Mouse (Mus musculus): ENCODE results near the gene Pygo2. TPM values are rescaled to one million over a fixed set of nuclear protein-coding genes. Genes with fewer than 3 reads are reported as not detected.
A peak's percentile ranks its signal among the peaks of the same experiment; 100 is the strongest.
"Not testable (repeated sequence)": the region's sequence is repeated elsewhere in the genome, so short reads cannot be mapped to it uniquely, and the experiment has no call there.

The Pygo2 gene
- total RNA-seq, 2 experiments from 2014 or later: 9.5 to 10.1 TPM

DNA sequence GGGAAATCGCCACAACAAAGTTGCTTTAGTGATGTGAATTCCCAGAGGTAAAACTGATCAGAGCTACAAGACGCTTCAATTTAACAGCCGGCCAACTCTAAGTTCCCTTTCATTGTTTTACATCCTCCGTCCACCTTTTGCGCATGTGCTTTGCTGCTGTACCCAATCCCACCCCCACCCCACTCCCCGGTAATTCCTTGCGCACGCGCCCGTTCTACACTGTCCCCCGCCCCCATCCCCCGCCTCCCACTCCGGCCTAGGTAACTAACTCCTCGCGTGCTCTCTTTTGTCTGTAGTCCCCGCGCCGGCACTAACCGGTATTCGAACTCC is 12.2 kb upstream of the Pygo2 start:
- intact Hi-C loops (cut with DNase I): no loop called here
- peak overlapping the region; percentile 94 for H3K27ac ChIP-seq
- TF ChIP-seq CTCF (IDR thresholded peaks at IDR 0.05): no peak
- peak overlapping the region; percentile 85 for H3K4me3 ChIP-seq
- no peak for DNase-seq

DNA sequence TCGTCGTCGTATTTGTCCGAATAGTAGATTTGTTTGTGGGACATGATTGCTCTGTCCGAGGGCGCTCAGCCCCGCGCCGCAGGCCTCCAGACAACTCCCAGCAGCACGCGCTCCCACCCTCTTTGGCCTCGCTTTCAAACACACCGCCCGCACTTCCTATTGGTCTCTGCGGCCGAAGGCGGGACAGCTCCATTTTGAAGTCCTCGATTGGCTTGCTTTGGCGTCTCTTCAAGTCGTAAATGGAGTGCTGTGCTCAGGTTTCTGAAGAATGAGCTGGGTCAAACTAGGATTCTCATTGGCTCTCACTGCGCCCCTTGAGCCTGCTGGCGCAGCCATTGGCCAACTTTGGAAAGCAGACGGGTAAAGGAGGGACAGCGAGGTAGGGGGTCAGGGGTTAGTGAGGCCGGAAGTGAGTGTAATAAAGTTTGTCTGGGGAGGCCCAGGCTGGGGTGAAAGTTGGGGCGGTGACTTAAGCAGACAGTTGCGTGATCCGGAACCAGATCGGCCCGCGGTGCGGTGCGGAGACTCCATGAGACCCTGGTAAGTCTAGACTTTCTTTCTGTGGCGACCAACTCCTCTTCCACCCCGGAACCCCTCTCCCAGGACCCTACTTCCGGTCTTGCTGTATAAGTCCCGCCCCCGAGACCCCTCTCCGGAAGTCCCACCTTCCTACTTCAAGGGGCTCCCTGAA is 11.7 kb upstream of the Pygo2 start, which contains the start of the genes Cks1b and Shc1:
TSS of gene Cks1b (minus strand) at position 214 of the 691 bp plus-strand sequence.
TSS of gene Shc1 (plus strand) at position 274 of the 691 bp plus-strand sequence.
- intact Hi-C loops (cut with DNase I): no loop called here
- H3K27ac ChIP-seq: peak within 1 kb of the TSS; percentile 94
- TF ChIP-seq CTCF (IDR thresholded peaks at IDR 0.05): no peak
- DNase-seq: peak; percentile 95
- peak within 1 kb of the TSS; percentile 85 for H3K4me3 ChIP-seq

DNA sequence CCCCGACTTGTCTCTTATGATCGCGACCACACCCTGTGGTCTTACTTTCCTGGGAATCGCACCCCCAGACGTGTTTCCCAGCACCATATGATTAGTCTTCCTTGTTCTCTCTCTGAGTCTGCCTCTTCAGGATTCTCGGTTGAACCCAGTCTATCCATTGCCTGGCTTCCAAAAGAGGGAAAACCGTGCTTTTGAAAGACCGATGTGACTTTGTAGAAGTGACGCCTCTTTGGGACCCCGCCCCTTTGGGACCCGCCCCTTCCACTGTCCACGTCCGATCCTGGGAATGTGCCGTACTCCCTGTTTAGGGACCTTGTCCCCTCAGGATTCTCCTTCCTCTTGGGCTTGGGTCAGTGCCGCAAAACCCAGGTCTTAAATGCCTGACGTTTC is 11.2 kb upstream of the Pygo2 start:
- peak overlapping the region; percentile 85 for H3K4me3 ChIP-seq
- peak overlapping the region; percentile 94 for H3K27ac ChIP-seq
- peak; percentile 86 for DNase-seq
- TF ChIP-seq CTCF (IDR thresholded peaks at IDR 0.05): no peak
- intact Hi-C loops (cut with DNase I): no loop called here

DNA sequence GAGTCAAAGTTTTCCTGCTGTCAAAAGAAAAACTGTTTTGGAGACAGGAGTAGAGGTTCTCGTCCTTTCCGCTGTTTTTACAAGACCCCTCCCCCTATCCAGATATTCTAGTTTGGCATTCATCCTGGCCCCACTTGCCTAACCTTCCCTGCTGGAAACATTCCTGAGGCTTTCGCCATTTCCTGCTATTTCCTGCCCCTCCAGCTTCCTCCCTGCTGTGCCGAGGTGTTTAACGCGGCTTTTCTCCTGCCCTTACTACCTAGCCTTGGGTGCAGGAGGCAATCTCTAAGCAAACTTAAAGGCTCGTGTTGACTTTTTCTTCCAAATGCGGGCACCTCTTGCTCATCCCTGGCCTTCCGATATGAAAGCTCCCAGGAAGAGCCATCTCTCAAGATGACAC is 10.4 kb upstream of the Pygo2 start:
- TF ChIP-seq CTCF (IDR thresholded peaks at IDR 0.05): no peak
- DNase-seq: peak; percentile 67
- intact Hi-C loops (cut with DNase I): no loop called here
- Histone ChIP-seq H3K27ac (peak overlapping the region; percentile 94), H3K4me3 (peak overlapping the region; percentile 85)

DNA sequence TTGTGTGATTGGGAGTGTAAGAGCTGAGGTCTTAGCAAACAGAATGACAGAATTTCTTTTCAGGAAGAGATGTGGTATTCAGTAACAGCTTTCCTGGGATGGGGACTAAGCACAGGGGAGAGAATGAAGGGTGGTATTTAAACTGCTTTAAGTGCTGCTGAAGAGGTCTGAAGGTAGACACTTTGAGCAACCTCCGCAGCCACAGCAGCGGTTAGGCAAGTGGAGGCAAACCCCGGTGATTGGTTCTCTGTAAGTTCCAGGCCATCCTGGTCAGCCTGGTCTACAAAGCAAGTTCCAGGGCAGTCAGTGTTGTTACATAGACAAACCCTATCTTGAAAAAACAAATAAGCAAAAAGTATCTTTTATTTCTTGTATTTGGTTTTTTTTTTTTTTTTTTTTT is 10.0 kb upstream of the Pygo2 start:
- intact Hi-C loops (cut with DNase I): no loop called here
- DNase-seq: no peak
- H3K27ac ChIP-seq: peak overlapping the region; percentile 94
- TF ChIP-seq CTCF (IDR thresholded peaks at IDR 0.05): no peak
- H3K4me3 ChIP-seq: peak overlapping the region; percentile 85

DNA sequence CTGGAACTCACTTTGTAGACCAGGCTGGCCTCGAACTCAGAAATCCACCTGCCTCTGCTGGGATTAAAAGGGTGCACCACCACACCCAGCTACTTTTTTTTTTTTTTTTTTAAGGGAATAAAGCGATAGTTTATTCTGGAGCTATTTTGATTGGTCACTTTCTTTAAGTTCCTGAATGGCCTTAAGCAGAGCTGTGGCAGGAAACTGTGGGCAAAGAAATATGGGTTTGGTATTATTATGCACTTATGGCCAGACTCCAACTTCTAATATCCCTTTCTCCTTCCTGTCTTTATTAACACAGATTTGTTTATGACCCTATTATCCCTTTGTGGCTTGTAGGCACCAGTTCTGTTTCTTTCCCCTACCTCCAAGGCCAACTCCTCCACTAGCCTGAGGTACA is 9.6 kb upstream of the Pygo2 start:
- Histone ChIP-seq H3K27ac (peak overlapping the region; percentile 94), H3K4me3 (peak overlapping the region; percentile 67)
- intact Hi-C loops (cut with DNase I): no loop called here
- TF ChIP-seq CTCF (IDR thresholded peaks at IDR 0.05): no peak
- DNase-seq: no peak

DNA sequence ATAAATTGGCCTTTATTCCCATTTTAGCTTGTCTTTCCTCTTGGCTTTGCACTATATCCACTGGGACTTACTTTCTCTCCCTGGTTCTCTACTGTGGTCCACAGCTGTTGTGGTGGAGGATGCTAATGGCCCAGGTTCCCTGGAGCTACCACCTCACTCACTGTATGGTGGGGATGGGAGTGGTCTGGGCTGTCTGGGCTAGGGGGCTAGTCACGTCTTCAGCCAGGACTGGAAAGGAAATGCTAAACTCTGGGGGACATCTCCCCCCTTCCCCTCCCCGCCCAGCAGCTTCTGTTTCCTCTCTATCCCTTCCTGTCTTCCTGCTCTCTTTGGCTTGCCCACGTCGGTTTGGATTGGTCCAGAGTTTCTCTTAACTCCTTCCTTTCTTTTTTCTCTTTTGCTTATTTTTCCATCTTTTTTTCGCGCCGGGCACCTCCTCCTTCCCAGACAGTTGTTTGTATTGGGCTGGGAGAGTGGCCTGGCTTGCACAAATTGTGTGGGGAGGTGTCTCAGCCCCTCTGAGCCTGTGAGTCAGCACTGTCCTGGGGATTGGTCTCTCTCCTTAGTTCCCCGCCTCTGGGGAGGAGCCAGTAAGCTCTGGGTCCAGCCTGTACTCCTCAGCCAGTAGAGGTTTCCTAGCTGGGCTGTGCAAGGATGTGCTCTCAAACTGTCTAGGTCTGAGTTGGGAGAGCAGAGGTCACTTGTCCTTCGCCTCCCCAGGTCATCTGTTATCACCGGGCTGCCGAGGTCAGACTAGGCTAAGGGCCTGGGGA is 8.8 kb upstream of the Pygo2 start:
- Histone ChIP-seq H3K27ac (peak overlapping the region; percentile 94), H3K4me3 (peak overlapping the region; percentile 67)
- intact Hi-C loops (cut with DNase I): no loop called here
- no peak for TF ChIP-seq CTCF (IDR thresholded peaks at IDR 0.05)
- peak; percentile 90 for DNase-seq

DNA sequence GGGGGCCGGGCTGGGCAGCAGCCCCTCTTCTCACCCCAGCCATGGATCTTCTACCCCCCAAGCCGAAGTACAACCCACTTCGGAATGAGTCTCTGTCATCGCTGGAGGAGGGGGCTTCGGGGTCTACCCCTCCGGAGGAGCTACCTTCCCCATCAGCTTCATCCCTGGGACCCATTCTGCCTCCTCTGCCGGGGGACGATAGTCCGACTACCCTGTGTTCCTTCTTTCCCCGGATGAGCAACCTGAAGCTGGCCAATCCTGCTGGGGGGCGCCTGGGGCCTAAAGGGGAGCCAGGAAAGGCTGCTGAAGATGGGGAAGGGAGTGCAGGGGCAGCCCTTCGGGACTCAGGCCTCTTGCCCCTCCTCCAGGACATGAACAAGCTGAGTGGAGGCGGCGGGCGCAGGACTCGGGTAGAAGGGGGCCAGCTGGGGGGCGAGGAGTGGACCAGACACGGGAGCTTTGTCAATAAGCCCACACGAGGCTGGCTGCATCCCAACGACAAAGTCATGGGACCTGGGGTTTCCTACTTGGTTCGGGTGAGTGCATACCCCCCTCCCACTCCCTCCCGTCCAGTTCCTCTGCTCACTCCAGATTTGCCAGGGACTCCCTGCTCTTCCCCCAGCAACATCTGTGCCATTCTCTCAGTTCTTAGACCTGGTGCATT is 8.1 kb upstream of the Pygo2 start:
- intact Hi-C loops (cut with DNase I): no loop called here
- DNase-seq: peak; percentile 48
- Histone ChIP-seq H3K4me3 (peak overlapping the region; percentile 67), H3K27ac (peak overlapping the region; percentile 94)
- TF ChIP-seq CTCF (IDR thresholded peaks at IDR 0.05): no peak

DNA sequence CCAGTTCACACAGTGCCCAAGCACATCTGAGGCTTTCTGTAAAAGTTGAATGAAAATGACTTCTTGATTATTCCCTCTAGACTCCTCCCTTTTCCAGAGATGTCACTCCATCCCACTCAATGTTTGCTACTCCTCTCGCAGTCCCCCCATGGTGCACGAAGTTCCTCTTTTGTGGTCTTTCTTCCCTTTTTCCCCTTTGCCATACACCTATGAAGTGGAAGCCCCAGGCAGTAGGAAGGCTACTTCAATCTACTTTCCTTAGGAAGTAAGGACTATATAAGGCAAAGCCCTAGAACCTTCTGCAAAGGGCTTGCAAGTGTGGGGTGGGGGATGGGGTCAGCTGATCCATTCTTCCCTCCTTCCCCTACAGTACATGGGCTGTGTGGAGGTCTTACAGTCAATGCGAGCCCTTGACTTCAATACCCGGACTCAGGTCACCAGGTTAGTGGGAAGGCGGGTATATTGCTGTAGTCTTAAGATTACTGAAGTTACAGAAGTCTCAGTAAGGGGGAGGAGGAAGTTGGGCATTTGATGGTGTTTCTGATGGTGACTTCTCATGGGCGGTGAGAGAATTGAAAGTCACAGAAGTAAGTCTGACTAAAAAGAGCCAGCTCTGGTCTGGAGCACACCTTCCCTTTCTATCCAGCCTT is 7.3 kb upstream of the Pygo2 start:
- intact Hi-C loops (cut with DNase I): no loop called here
- no peak for TF ChIP-seq CTCF (IDR thresholded peaks at IDR 0.05)
- DNase-seq: no peak
- peak overlapping the region; percentile 43 for H3K27ac ChIP-seq
- H3K4me3 ChIP-seq: peak overlapping the region; percentile 67

DNA sequence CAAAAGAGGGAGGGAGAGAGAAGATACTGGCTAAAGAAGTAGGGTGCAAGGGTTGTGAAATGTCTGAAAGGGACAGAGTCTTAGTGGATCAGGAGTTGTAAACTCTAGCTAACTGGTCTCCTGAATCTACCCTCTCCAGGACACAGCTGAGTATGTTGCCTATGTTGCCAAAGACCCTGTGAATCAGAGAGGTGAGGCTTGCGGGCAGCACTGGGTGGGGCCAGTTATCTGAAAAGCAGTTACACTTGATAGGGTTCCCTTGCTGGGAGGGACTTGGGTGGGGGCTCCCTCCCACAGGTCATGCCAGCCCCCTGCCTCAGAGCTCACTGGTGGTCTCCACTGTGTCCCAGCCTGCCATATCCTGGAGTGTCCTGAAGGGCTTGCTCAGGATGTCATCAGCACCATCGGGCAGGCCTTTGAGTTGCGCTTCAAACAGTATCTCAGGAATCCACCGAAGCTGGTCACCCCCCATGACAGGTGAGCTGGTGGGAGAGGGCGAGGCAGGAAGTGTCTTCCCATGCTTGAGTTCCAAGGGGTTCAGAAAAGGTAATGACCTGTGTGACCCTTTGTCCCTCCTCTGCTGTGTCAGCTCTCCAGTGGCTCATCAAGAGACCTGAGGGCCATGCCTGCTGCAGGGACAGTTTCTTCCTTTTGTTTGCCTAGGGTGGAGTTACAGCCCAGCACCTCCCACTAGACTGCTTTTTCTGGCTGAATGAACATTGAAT is 5.4 kb upstream of the Pygo2 start:
- intact Hi-C loops (cut with DNase I): no loop called here

DNA sequence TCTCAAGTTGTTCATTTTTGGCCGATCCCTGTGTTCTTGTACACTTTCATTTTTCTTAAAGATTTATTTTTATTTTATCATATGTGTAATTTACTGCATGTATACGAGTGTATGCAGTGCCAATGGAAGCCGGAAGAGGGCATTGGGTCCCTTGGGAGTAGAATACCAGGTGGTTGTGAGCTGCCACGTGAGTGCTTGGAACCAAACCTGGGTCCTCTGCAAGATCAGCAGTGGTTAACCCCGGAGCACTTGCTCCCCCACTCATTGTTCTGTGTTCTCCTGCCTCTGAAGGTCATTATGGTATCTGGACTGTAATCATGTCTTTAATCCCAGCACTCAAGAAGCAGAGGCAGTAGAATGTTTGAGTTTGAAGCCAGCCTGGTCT is 4.9 kb upstream of the Pygo2 start:
- intact Hi-C loops (cut with DNase I): no loop called here
- no peak for DNase-seq
- no peak for TF ChIP-seq CTCF (IDR thresholded peaks at IDR 0.05)
- no peak overlapping the region for H3K4me3 ChIP-seq
- H3K27ac ChIP-seq: no peak overlapping the region

More for the DNA sequence above, 5.4 kb upstream of the Pygo2 start:
- DNase-seq: no peak
- no peak for TF ChIP-seq CTCF (IDR thresholded peaks at IDR 0.05)
- H3K4me3 ChIP-seq: no peak overlapping the region
- H3K27ac ChIP-seq: no peak overlapping the region

DNA sequence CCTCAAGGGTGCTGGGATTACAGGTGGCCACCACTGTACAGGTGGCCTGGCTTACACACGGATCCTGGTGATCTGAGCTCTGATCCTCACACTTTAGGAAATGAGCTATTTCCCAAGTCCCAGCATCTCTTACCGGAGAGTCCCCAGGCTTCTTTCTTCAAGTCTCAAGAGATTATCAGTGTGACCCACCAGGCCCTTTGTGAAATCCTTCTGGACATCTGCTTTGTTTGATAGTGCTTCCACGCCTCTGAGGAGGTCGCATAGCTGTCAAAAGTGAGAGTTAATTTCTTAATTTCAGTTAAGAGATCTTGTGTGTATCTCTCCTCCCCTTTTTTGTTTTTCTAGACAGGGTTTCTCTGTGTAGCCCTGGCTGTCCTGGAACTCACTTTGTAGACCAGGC is 4.1 kb upstream of the Pygo2 start:
- TF ChIP-seq CTCF (IDR thresholded peaks at IDR 0.05): no peak
- H3K27ac ChIP-seq: no peak overlapping the region
- intact Hi-C loops (cut with DNase I): no loop called here
- H3K4me3 ChIP-seq: no peak overlapping the region
- DNase-seq: no peak

DNA sequence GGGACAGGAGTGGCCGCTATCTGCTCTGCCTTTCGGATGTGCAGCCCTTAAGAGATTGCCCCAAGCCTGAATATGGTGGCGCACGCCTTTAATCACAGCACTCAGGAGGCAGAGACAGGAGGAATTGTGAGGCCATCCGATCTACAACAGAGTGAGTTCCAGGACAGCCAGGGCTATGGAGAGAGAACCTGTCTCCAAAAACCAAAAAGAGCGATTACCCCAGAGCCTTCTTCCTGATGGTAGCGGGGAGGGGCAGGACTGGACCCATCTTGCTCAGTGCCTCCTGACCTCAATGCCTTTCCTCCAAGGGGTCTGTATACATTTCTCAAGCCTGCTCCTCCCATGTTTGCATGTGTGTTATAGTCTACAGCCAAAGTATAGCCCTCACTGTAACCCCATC is 993 bp upstream of the Pygo2 start:
- H3K27ac ChIP-seq; intact Hi-C loops (cut with DNase I); DNase-seq; H3K4me3 ChIP-seq: not testable (repeated sequence)

Data from gastrocnemius, adult 2 months (tissue).